Mouse (Mus musculus): ENCODE measurements at regions not wholly inside any gene's neighbourhood (a gene's known extent, or its start where the extent isn't known, plus 50 kb on each side); places are given as distances from the start of the nearest gene placed in this dataset.

GRCm38 (mm10) chr5:5956716-5957115 lies 207.6 kb upstream of the Steap1 start:
- Histone ChIP-seq H3K27me3 (replicated peaks; ENCODE audit: control insufficient read depth, insufficient read depth, low read length) (no peaks in the 10 kb centered on the region), H3K36me3 (ENCODE audit: control insufficient read depth, insufficient read depth) (no peaks in the 10 kb centered on the region), H3K9me3 (ENCODE audit: control insufficient read depth, low read length) (no peaks in the 10 kb centered on the region), H3K27ac (ENCODE audit: low read length) (no peak overlapping the region), H3K9ac (replicated peaks; ENCODE audit: low read depth, low read length) (no peak overlapping the region), H3K4me3 (replicated peaks; ENCODE audit: low read length) (no peak overlapping the region), H3K4me1 (replicated peaks; ENCODE audit: control insufficient read depth, insufficient read depth, low read length) (no peaks in the 10 kb centered on the region), H3K4me2 (ENCODE audit: low read length) (no peak overlapping the region)
- 86% methylated on average over 2 of the region's 2 CpGs for WGBS
- no peak for ATAC-seq

DNA sequence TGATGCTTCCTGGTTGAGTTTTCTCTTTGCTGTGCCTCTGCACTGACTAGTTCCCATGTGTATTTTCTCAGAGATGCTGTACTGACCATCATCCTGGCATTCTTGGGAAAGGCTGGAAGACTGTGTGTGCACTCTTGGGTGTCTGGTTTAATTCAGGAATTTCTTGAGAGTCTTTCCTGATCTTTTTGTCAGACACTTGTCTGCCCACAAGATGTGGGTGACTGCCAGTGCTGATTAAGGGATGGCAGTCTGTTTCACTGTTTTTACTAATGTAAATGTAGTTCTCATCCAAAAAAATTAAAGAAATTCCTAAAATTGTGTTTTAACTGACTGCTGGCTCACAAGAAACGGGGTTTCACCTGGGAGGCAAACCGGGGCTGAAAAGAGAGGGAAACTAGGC lies 206.7 kb upstream of the Steap1 start:
- no peak overlapping the region for H3K9ac ChIP-seq (replicated peaks; ENCODE audit: low read depth, low read length)
- H3K9me3 ChIP-seq (ENCODE audit: control insufficient read depth, low read length) = no peaks in the 10 kb centered on the region
- H3K27me3 ChIP-seq (replicated peaks; ENCODE audit: control insufficient read depth, insufficient read depth, low read length) = no peaks in the 10 kb centered on the region
- no peak overlapping the region for H3K27ac ChIP-seq (ENCODE audit: low read length)
- H3K4me3 ChIP-seq (replicated peaks; ENCODE audit: low read length) = no peak overlapping the region
- no peaks in the 10 kb centered on the region for H3K4me1 ChIP-seq (replicated peaks; ENCODE audit: control insufficient read depth, insufficient read depth, low read length)
- ATAC-seq = no peak
- WGBS = 73% methylated on average over 2 of the region's 2 CpGs
- no peaks in the 10 kb centered on the region for H3K36me3 ChIP-seq (ENCODE audit: control insufficient read depth, insufficient read depth)
- H3K4me2 ChIP-seq (ENCODE audit: low read length) = no peak overlapping the region

GRCm38 (mm10) chr5:5925796-5926195 lies 176.7 kb upstream of the Steap1 start:
- H3K27ac ChIP-seq (ENCODE audit: low read length) = no peak overlapping the region
- no peak for ATAC-seq

DNA sequence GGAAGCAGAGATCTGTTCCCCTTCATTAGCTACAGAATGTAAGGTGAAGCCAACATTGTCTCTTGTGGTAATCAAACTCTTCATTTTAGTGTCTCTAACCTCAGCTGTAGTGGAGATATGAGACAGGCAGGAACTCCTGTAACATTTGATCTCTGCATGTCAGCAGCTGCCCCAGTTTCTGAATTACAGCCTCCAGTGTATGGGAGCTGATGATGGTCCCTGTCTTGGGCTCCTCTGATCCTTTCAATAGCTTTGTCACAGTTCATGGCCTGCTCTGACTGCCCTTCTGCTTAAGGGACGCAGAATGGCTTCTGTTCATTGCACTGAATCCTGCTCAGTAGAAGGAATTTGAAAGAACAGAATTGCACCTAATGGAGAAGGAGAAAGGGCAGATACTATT lies 167.3 kb upstream of the Steap1 start:
- H3K36me3 ChIP-seq (ENCODE audit: control insufficient read depth, insufficient read depth) = no peaks in the 10 kb centered on the region
- no peaks in the 10 kb centered on the region for H3K4me1 ChIP-seq (replicated peaks; ENCODE audit: control insufficient read depth, insufficient read depth, low read length)
- no peak for ATAC-seq
- no peak overlapping the region for H3K9ac ChIP-seq (replicated peaks; ENCODE audit: low read depth, low read length)
- 23% methylated on average over 1 of the region's 1 CpGs for WGBS
- H3K27ac ChIP-seq (ENCODE audit: low read length) = no peak overlapping the region
- no peaks in the 10 kb centered on the region for H3K9me3 ChIP-seq (ENCODE audit: control insufficient read depth, low read length)
- H3K4me3 ChIP-seq (replicated peaks; ENCODE audit: low read length) = no peak overlapping the region
- H3K4me2 ChIP-seq (ENCODE audit: low read length) = no peak overlapping the region
- H3K27me3 ChIP-seq (replicated peaks; ENCODE audit: control insufficient read depth, insufficient read depth, low read length) = no peaks in the 10 kb centered on the region

More at GRCm38 (mm10) chr5:5925796-5926195, 176.7 kb upstream of the Steap1 start:
- H3K4me2 ChIP-seq (ENCODE audit: low read length) = no peak overlapping the region
- H3K27me3 ChIP-seq (replicated peaks; ENCODE audit: control insufficient read depth, insufficient read depth, low read length) = no peaks in the 10 kb centered on the region
- no peak overlapping the region for H3K9ac ChIP-seq (replicated peaks; ENCODE audit: low read depth, low read length)
- no peak overlapping the region for H3K4me3 ChIP-seq (replicated peaks; ENCODE audit: low read length)
- H3K4me1 ChIP-seq (replicated peaks; ENCODE audit: control insufficient read depth, insufficient read depth, low read length) = no peaks in the 10 kb centered on the region
- H3K36me3 ChIP-seq (ENCODE audit: control insufficient read depth, insufficient read depth) = no peaks in the 10 kb centered on the region
- 64% methylated on average over 3 of the region's 3 CpGs for WGBS
- no peaks in the 10 kb centered on the region for H3K9me3 ChIP-seq (ENCODE audit: control insufficient read depth, low read length)

GRCm38 (mm10) chr5:5889376-5889775 lies 140.2 kb upstream of the Steap1 start:
- no peak overlapping the region for H3K4me3 ChIP-seq (replicated peaks; ENCODE audit: low read length)
- no peaks in the 10 kb centered on the region for H3K4me1 ChIP-seq (replicated peaks; ENCODE audit: control insufficient read depth, insufficient read depth, low read length)
- H3K9ac ChIP-seq (replicated peaks; ENCODE audit: low read depth, low read length) = no peak overlapping the region
- no peak overlapping the region for H3K27ac ChIP-seq (ENCODE audit: low read length)
- H3K9me3 ChIP-seq (ENCODE audit: control insufficient read depth, low read length) = no peaks in the 10 kb centered on the region
- H3K4me2 ChIP-seq (ENCODE audit: low read length) = no peak overlapping the region
- 72% methylated on average over 2 of the region's 2 CpGs for WGBS
- ATAC-seq = no peak
- no peaks in the 10 kb centered on the region for H3K36me3 ChIP-seq (ENCODE audit: control insufficient read depth, insufficient read depth)
- no peaks in the 10 kb centered on the region for H3K27me3 ChIP-seq (replicated peaks; ENCODE audit: control insufficient read depth, insufficient read depth, low read length)

DNA sequence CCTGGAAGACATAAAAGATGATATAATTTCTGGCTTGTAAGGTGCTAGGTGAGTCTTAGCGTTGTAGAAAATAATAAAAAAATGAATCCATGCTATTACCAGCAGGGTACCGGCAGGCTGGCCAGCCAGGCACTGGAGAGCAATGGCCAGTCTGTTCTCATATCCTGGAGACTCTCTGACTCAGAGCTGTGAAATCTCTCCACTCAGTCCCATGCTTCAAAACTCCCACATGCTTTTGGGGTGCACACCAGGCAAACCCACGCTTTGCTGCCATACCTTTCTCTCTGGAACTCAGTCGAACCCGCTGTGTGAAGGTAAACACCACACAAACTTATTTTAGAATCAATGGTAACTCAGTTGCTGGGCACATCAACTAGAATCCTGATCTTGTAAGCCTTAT lies 124.3 kb upstream of the Steap1 start:
- no peaks in the 10 kb centered on the region for H3K9me3 ChIP-seq (ENCODE audit: control insufficient read depth, low read length)
- no peak overlapping the region for H3K27ac ChIP-seq (ENCODE audit: low read length)
- H3K36me3 ChIP-seq (ENCODE audit: control insufficient read depth, insufficient read depth) = no peaks in the 10 kb centered on the region
- H3K4me1 ChIP-seq (replicated peaks; ENCODE audit: control insufficient read depth, insufficient read depth, low read length) = no peaks in the 10 kb centered on the region
- H3K9ac ChIP-seq (replicated peaks; ENCODE audit: low read depth, low read length) = no peak overlapping the region
- H3K4me2 ChIP-seq (ENCODE audit: low read length) = no peak overlapping the region
- no peak overlapping the region for H3K4me3 ChIP-seq (replicated peaks; ENCODE audit: low read length)
- no peaks in the 10 kb centered on the region for H3K27me3 ChIP-seq (replicated peaks; ENCODE audit: control insufficient read depth, insufficient read depth, low read length)
- 93% methylated on average over 5 of the region's 5 CpGs for WGBS
- ATAC-seq = no peak

- ATAC-seq = 0 out of 2 replicates have a peak, but pooled peaks have one; percentile 26
- no peaks in the 10 kb centered on the region for H3K4me1 ChIP-seq (replicated peaks; ENCODE audit: control insufficient read depth, insufficient read depth, low read length)
- no peaks in the 10 kb centered on the region for H3K36me3 ChIP-seq (ENCODE audit: control insufficient read depth, insufficient read depth)
- no peak overlapping the region for H3K27ac ChIP-seq (ENCODE audit: low read length)
- H3K4me2 ChIP-seq (ENCODE audit: low read length) = no peak overlapping the region
- 58% methylated on average over 12 of the region's 12 CpGs for WGBS
- no peaks in the 10 kb centered on the region for H3K9me3 ChIP-seq (ENCODE audit: control insufficient read depth, low read length)
- H3K4me3 ChIP-seq (replicated peaks; ENCODE audit: low read length) = no peak overlapping the region
- no peaks in the 10 kb centered on the region for H3K27me3 ChIP-seq (replicated peaks; ENCODE audit: control insufficient read depth, insufficient read depth, low read length)
- no peak overlapping the region for H3K9ac ChIP-seq (replicated peaks; ENCODE audit: low read depth, low read length)
These were observed 107.1 kb upstream of the Steap1 start for GRCm38 (mm10) chr5:5856146-5856724.

DNA sequence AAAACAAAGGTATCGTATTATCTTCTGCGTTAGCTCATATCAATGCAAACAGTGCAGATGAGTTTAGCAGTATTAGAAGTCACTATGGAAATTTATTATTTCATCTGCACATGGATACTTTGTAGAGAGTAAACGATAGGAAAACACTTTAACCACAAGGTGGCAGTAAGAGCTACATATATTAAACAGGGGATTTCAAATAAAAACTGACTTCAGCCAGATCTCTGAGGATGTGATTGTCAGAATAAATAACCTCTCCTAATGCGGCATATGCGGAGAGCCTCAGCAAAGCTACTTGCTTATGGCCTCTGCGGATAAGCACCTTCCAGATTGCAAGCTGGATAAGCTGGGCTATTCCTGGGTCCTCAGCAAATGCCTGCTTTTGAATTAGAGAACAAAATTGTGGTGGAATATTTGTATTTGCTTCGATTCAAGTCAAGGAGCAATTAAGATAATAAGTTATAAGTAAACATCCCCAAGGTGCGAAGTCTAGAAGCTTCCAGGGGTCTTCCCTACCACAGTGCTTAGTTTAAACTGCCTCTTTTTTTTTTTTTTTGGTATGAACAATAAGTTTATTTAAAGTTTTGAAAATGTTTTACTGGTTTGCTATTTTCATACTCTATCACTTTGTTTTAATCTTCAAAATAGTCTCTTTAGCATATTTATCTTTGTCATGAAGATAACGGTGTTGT lies 96.8 kb upstream of the Steap1 start:
- Histone ChIP-seq H3K4me2 (ENCODE audit: low read length) (no peak overlapping the region), H3K4me3 (replicated peaks; ENCODE audit: low read length) (no peak overlapping the region), H3K9me3 (ENCODE audit: control insufficient read depth, low read length) (no peaks in the 10 kb centered on the region), H3K27me3 (replicated peaks; ENCODE audit: control insufficient read depth, insufficient read depth, low read length) (no peaks in the 10 kb centered on the region), H3K36me3 (ENCODE audit: control insufficient read depth, insufficient read depth) (no peaks in the 10 kb centered on the region), H3K9ac (replicated peaks; ENCODE audit: low read depth, low read length) (no peak overlapping the region), H3K27ac (ENCODE audit: low read length) (no peak overlapping the region), H3K4me1 (replicated peaks; ENCODE audit: control insufficient read depth, insufficient read depth, low read length) (no peaks in the 10 kb centered on the region; the same call in 1 of the 2 replicates)
- peak; percentile 82 for ATAC-seq
- 51% methylated on average over 9 of the region's 9 CpGs for WGBS

DNA sequence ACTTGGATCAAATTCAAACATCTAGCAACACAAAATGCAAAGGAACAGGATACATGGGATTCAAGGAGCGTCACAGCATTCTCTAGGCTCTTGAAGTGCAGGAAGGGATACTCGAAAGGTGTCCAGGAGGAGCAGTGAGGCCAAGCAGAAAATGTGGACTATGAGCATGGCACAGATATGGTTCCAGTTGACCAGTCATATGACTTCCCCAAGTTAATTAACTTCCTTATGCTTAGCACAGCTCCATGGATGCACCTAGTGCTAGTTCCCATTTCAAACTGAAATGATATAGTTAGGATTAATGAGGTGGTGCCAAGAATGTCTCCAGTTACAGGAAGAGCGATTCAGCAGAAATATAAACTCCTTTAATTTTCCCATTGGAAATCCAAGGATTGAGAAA lies 95.2 kb upstream of the Steap1 start:
- no peaks in the 10 kb centered on the region; the same call in 1 of the 2 replicates for H3K4me1 ChIP-seq (replicated peaks; ENCODE audit: control insufficient read depth, insufficient read depth, low read length)
- H3K9me3 ChIP-seq (ENCODE audit: control insufficient read depth, low read length) = no peaks in the 10 kb centered on the region
- 90% methylated on average over 3 of the region's 3 CpGs for WGBS
- ATAC-seq = no peak
- H3K4me3 ChIP-seq (replicated peaks; ENCODE audit: low read length) = no peak overlapping the region
- H3K27me3 ChIP-seq (replicated peaks; ENCODE audit: control insufficient read depth, insufficient read depth, low read length) = no peaks in the 10 kb centered on the region
- no peak overlapping the region for H3K9ac ChIP-seq (replicated peaks; ENCODE audit: low read depth, low read length)
- H3K4me2 ChIP-seq (ENCODE audit: low read length) = no peak overlapping the region
- no peak overlapping the region for H3K27ac ChIP-seq (ENCODE audit: low read length)
- H3K36me3 ChIP-seq (ENCODE audit: control insufficient read depth, insufficient read depth) = no peaks in the 10 kb centered on the region

Measured in forebrain, embryonic 16.5 days (tissue).